Mouse (Mus musculus): ENCODE data around the gene Tmbim6. TPM values are rescaled to one million over a fixed set of nuclear protein-coding genes. Genes with fewer than 3 reads are reported as not detected.
"Not testable (repeated sequence)": the region's sequence is repeated elsewhere in the genome, so short reads cannot be mapped to it uniquely, and the experiment has no call there.

The Tmbim6 gene
- polyA plus RNA-seq, 1 experiment from 2014 or later = 370 TPM

- H3K4me3 ChIP-seq (ENCODE audit: low read depth, low read length) = no peak overlapping the region
- H3K4me1 ChIP-seq (replicated peaks; ENCODE audit: control insufficient read depth, insufficient read depth, low read length) = peaks cover 34% of the 10 kb centered on the region
- H3K9ac ChIP-seq (ENCODE audit: low read length) = no peak overlapping the region
- no peak overlapping the region for H3K27ac ChIP-seq (ENCODE audit: low read depth)
- 52% methylated on average over 6 of the region's 6 CpGs for WGBS
- no peaks in the 10 kb centered on the region for H3K27me3 ChIP-seq (replicated peaks; ENCODE audit: control insufficient read depth, insufficient read depth, low read length)
- H3K36me3 ChIP-seq (ENCODE audit: control insufficient read depth, insufficient read depth, low read length) = peaks cover 6% of the 10 kb centered on the region; the same call in 1 of the 2 replicates
- H3K9me3 ChIP-seq (ENCODE audit: control insufficient read depth, low read length) = no peaks in the 10 kb centered on the region
- ATAC-seq (replicated peaks; ENCODE audit: low FRiP score, low TSS enrichment, low read depth) (no peak), DNase-seq (ENCODE audit: low spot score) (no peak)
- H3K4me2 ChIP-seq (ENCODE audit: low read length) = no peak overlapping the region
Measured at GRCm38 (mm10) chr15:99445567-99445966, 52.9 kb downstream of the Tmbim6 start.

- H3K9ac ChIP-seq (ENCODE audit: low read length); H3K9me3 ChIP-seq (ENCODE audit: control insufficient read depth, low read length); DNase-seq (ENCODE audit: low spot score); H3K36me3 ChIP-seq (ENCODE audit: control insufficient read depth, insufficient read depth, low read length); H3K4me3 ChIP-seq (ENCODE audit: low read depth, low read length); H3K27me3 ChIP-seq (replicated peaks; ENCODE audit: control insufficient read depth, insufficient read depth, low read length); H3K27ac ChIP-seq (ENCODE audit: low read depth); H3K4me2 ChIP-seq (ENCODE audit: low read length); ATAC-seq (replicated peaks; ENCODE audit: low FRiP score, low TSS enrichment, low read depth): not testable (repeated sequence)
- H3K4me1 ChIP-seq (replicated peaks; ENCODE audit: control insufficient read depth, insufficient read depth, low read length) = peaks cover 29% of the 10 kb centered on the region
- 90% methylated on average over 10 of the region's 10 CpGs for WGBS
Measured at GRCm38 (mm10) chr15:99446136-99446535, 53.5 kb downstream of the Tmbim6 start.

- Histone ChIP-seq H3K9me3 (ENCODE audit: control insufficient read depth, low read length) (no peaks in the 10 kb centered on the region), H3K27ac (ENCODE audit: low read depth) (no peak overlapping the region), H3K4me1 (replicated peaks; ENCODE audit: control insufficient read depth, insufficient read depth, low read length) (peaks cover 21% of the 10 kb centered on the region), H3K27me3 (replicated peaks; ENCODE audit: control insufficient read depth, insufficient read depth, low read length) (no peaks in the 10 kb centered on the region), H3K4me2 (ENCODE audit: low read length) (no peak overlapping the region), H3K4me3 (ENCODE audit: low read depth, low read length) (no peak overlapping the region), H3K9ac (ENCODE audit: low read length) (no peak overlapping the region), H3K36me3 (ENCODE audit: control insufficient read depth, insufficient read depth, low read length) (peaks cover 11% of the 10 kb centered on the region; the same call in 1 of the 2 replicates)
- 64% methylated on average over 9 of the region's 9 CpGs for WGBS
- no peak; the same call in 1 of the 2 replicates for ATAC-seq (replicated peaks; ENCODE audit: low FRiP score, low TSS enrichment, low read depth)
- no peak for DNase-seq (ENCODE audit: low spot score)
Measured at GRCm38 (mm10) chr15:99449131-99449750, 56.6 kb downstream of the Tmbim6 start.

GRCm38 (mm10) chr15:99449751-99450280 lies 57.1 kb downstream of the Tmbim6 start:
- Histone ChIP-seq H3K4me1 (replicated peaks; ENCODE audit: control insufficient read depth, insufficient read depth, low read length) (peaks cover 21% of the 10 kb centered on the region), H3K9me3 (ENCODE audit: control insufficient read depth, low read length) (no peaks in the 10 kb centered on the region)

GRCm38 (mm10) chr15:99453153-99453900 lies 60.6 kb downstream of the Tmbim6 start:
- DNase-seq (ENCODE audit: low spot score) (no peak), ATAC-seq (replicated peaks; ENCODE audit: low FRiP score, low TSS enrichment, low read depth) (no peak)
- no peak overlapping the region for H3K27ac ChIP-seq (ENCODE audit: low read depth)
- H3K4me1 ChIP-seq (replicated peaks; ENCODE audit: control insufficient read depth, insufficient read depth, low read length) = peaks cover 34% of the 10 kb centered on the region
- no peak overlapping the region for H3K4me3 ChIP-seq (ENCODE audit: low read depth, low read length)
- no peak overlapping the region for H3K4me2 ChIP-seq (ENCODE audit: low read length)
- no peaks in the 10 kb centered on the region for H3K9me3 ChIP-seq (ENCODE audit: control insufficient read depth, low read length)
- H3K36me3 ChIP-seq (ENCODE audit: control insufficient read depth, insufficient read depth, low read length) = peaks cover 11% of the 10 kb centered on the region; the same call in 1 of the 2 replicates
- H3K9ac ChIP-seq (ENCODE audit: low read length) = no peak overlapping the region
- 72% methylated on average over 11 of the region's 11 CpGs for WGBS
- H3K27me3 ChIP-seq (replicated peaks; ENCODE audit: control insufficient read depth, insufficient read depth, low read length) = no peaks in the 10 kb centered on the region

More at GRCm38 (mm10) chr15:99449751-99450280, 57.1 kb downstream of the Tmbim6 start:
- 58% methylated on average over 8 of the region's 8 CpGs for whole genome bisulfite sequencing
- ATAC-seq (replicated peaks; ENCODE audit: low FRiP score, low TSS enrichment, low read depth) (no peak), DNase-seq (ENCODE audit: low spot score) (no peak)
- Histone ChIP-seq H3K27ac (ENCODE audit: low read depth) (no peak overlapping the region), H3K9ac (ENCODE audit: low read length) (no peak overlapping the region), H3K27me3 (replicated peaks; ENCODE audit: control insufficient read depth, insufficient read depth, low read length) (no peaks in the 10 kb centered on the region), H3K36me3 (ENCODE audit: control insufficient read depth, insufficient read depth, low read length) (peaks cover 11% of the 10 kb centered on the region; the same call in 1 of the 2 replicates), H3K4me2 (ENCODE audit: low read length) (no peak overlapping the region), H3K4me3 (ENCODE audit: low read depth, low read length) (no peak overlapping the region)

GRCm38 (mm10) chr15:99454585-99455279 lies 62.0 kb downstream of the Tmbim6 start:
- ATAC-seq (replicated peaks; ENCODE audit: low FRiP score, low TSS enrichment, low read depth) = no peak
- Histone ChIP-seq H3K9ac (ENCODE audit: low read length) (no peak overlapping the region), H3K27me3 (replicated peaks; ENCODE audit: control insufficient read depth, insufficient read depth, low read length) (no peaks in the 10 kb centered on the region), H3K27ac (ENCODE audit: low read depth) (no peak overlapping the region), H3K4me2 (ENCODE audit: low read length) (no peak overlapping the region), H3K4me1 (replicated peaks; ENCODE audit: control insufficient read depth, insufficient read depth, low read length) (peaks cover 26% of the 10 kb centered on the region), H3K9me3 (ENCODE audit: control insufficient read depth, low read length) (no peaks in the 10 kb centered on the region), H3K36me3 (ENCODE audit: control insufficient read depth, insufficient read depth, low read length) (peaks cover 11% of the 10 kb centered on the region; the same call in 1 of the 2 replicates), H3K4me3 (ENCODE audit: low read depth, low read length) (no peak overlapping the region)
- 87% methylated on average over 7 of the region's 7 CpGs for WGBS
- no peak for DNase-seq (ENCODE audit: low spot score)

- Histone ChIP-seq H3K27ac (ENCODE audit: low read depth) (no peak overlapping the region), H3K9me3 (ENCODE audit: control insufficient read depth, low read length) (no peaks in the 10 kb centered on the region), H3K4me2 (ENCODE audit: low read length) (no peak overlapping the region), H3K36me3 (ENCODE audit: control insufficient read depth, insufficient read depth, low read length) (peaks cover 11% of the 10 kb centered on the region; the same call in 1 of the 2 replicates), H3K27me3 (replicated peaks; ENCODE audit: control insufficient read depth, insufficient read depth, low read length) (no peaks in the 10 kb centered on the region), H3K4me3 (ENCODE audit: low read depth, low read length) (no peak overlapping the region), H3K4me1 (replicated peaks; ENCODE audit: control insufficient read depth, insufficient read depth, low read length) (peaks cover 22% of the 10 kb centered on the region), H3K9ac (ENCODE audit: low read length) (no peak overlapping the region)
- DNase-seq (ENCODE audit: low spot score) = no peak
- 89% methylated on average over 3 of the region's 3 CpGs for WGBS
- no peak for ATAC-seq (replicated peaks; ENCODE audit: low FRiP score, low TSS enrichment, low read depth)
Measured at GRCm38 (mm10) chr15:99455415-99455814, 62.7 kb downstream of the Tmbim6 start.

GRCm38 (mm10) chr15:99456338-99456962 lies 63.8 kb downstream of the Tmbim6 start:
- Histone ChIP-seq H3K4me3 (ENCODE audit: low read depth, low read length) (peak overlapping the region; percentile 71), H3K9me3 (ENCODE audit: control insufficient read depth, low read length) (no peaks in the 10 kb centered on the region), H3K4me2 (ENCODE audit: low read length) (peak overlapping the region; percentile 79), H3K27ac (ENCODE audit: low read depth) (peak overlapping the region; percentile 88), H3K36me3 (ENCODE audit: control insufficient read depth, insufficient read depth, low read length) (peaks cover 11% of the 10 kb centered on the region; the same call in 1 of the 2 replicates), H3K27me3 (replicated peaks; ENCODE audit: control insufficient read depth, insufficient read depth, low read length) (no peaks in the 10 kb centered on the region), H3K4me1 (replicated peaks; ENCODE audit: control insufficient read depth, insufficient read depth, low read length) (peaks cover 21% of the 10 kb centered on the region), H3K9ac (ENCODE audit: low read length) (peak overlapping the region; percentile 73)
- 27% methylated on average over 7 of the region's 7 CpGs for WGBS
- ATAC-seq (replicated peaks; ENCODE audit: low FRiP score, low TSS enrichment, low read depth) = no peak
- DNase-seq (ENCODE audit: low spot score) = peak; percentile 61
